Mouse (Mus musculus) cerebellum, postnatal 25 days (tissue): ENCODE results near the gene Vmn1r129.
"Not testable (repeated sequence)": the region's sequence is repeated elsewhere in the genome, so short reads cannot be mapped to it uniquely, and the experiment has no call there.

Experiments
- DNase-seq, 2 experiments: peaks; one replicate each; pipeline ENCODE4 v3.0.0; 2021; ENCODE audit warnings: mixed read lengths in 2 of 2

Gene Vmn1r129

GRCm38 (mm10) chr7:21361191-21361590 lies at the start of gene Vmn1r129:
Vmn1r129 (minus strand) TSS chr7:21361291.
- not testable (repeated sequence) for DNase-seq

GRCm38 (mm10) chr7:21349073-21349472 lies 12.0 kb downstream of the Vmn1r129 start, which contains the start of gene Vmn1r128:
Vmn1r128 (plus strand) TSS chr7:21349373.
- DNase-seq, result not testable (repeated sequence)

- not testable (repeated sequence) for DNase-seq
These were observed 41.3 kb downstream of the Vmn1r129 start, which contains the start of gene Vmn1r127 for GRCm38 (mm10) chr7:21319761-21320160. Vmn1r127 (minus strand) TSS chr7:21319861.
